Mouse (Mus musculus): ENCODE data around the gene Pex6.

DNA sequence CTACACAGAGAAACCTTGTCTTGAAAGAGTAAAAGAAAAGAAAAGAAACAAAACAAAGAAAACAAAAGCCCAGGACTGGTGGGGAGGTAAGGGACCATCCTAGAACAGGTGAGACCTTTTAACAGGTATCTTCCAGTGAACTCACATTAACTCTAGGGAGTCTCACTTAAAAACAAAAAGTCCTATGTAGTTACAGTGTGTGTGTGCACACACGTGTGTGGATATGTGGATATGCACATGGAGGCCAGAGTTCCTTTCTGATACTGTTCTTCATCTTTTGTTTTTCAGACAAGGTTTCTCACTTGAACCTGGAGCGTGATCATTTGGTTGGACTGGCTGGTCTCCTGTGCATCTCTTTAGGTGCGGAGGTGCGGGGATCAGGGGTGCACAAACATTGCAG is 39.3 kb downstream of the Pex6 start:
- TF ChIP-seq CTCF (conservative IDR thresholded peaks at IDR 0.05; ENCODE audit: low read length) (no peak), POU5F1 (IDR thresholded peaks at IDR 0.05; ENCODE audit: borderline replicate concordance, low read length) (no peak)
